Mouse (Mus musculus) left cerebral cortex, postnatal 14 days (tissue): Measurements from ENCODE around the gene Acot12. TPM values are rescaled to one million over a fixed set of nuclear protein-coding genes. Genes with fewer than 3 reads are reported as not detected.
"Not testable (repeated sequence)": the region's sequence is repeated elsewhere in the genome, so short reads cannot be mapped to it uniquely, and the experiment has no call there.

ENCODE experiments used
- DNase-seq, 2 experiments: peaks; one replicate each; pipeline ENCODE4 v3.0.0; 2021 to 2022; ENCODE audit warnings: low spot score in 2 of 2, mixed read lengths in 1 of 2
- intact Hi-C: fragments of 180-260 bp; cut with DNase I; formaldehyde crosslinking; loops from one replicate; pipeline ENCODE4 v1.15.1; 2025
- total RNA-seq, 2 experiments: library from RNA; stranded (reverse); gene quantifications; 2 replicates each; pipeline ENCODE4 v1.2.3; 2021

The Acot12 gene
- total RNA-seq, 2 experiments from 2014 or later = 0.15 to 0.27 TPM

GRCm38 (mm10) chr13:91756230-91756629, 14.9 kb downstream of the Acot12 start:
- DNase-seq = no peak
- intact Hi-C loops = no loop called here

GRCm38 (mm10) chr13:91758316-91759048, 17.2 kb downstream of the Acot12 start:
- intact Hi-C loops = no loop called here
- no peak for DNase-seq

- DNase-seq = no peak
- intact Hi-C loops = no loop called here
These were observed 18.5 kb downstream of the Acot12 start for GRCm38 (mm10) chr13:91759791-91760190.

- intact Hi-C loops = no loop called here
These were observed 19.2 kb downstream of the Acot12 start for GRCm38 (mm10) chr13:91760302-91761050.

GRCm38 (mm10) chr13:91761654-91762445, 20.5 kb downstream of the Acot12 start:
- intact Hi-C loops = no loop called here
- no peak for DNase-seq

More at GRCm38 (mm10) chr13:91760302-91761050, 19.2 kb downstream of the Acot12 start:
- no peak for DNase-seq

- DNase-seq, intact Hi-C loops: not testable (repeated sequence)
These were observed 22.3 kb downstream of the Acot12 start for GRCm38 (mm10) chr13:91763654-91764053.

GRCm38 (mm10) chr13:91765627-91766026, 24.3 kb downstream of the Acot12 start:
- intact Hi-C loops = no loop called here
- DNase-seq = no peak

- no peak for DNase-seq
- intact Hi-C loops = no loop called here
These were observed 27.7 kb downstream of the Acot12 start for GRCm38 (mm10) chr13:91768683-91769651.

- DNase-seq = no peak
- intact Hi-C loops = no loop called here
These were observed 36.8 kb downstream of the Acot12 start for GRCm38 (mm10) chr13:91778092-91778491.

GRCm38 (mm10) chr13:91779892-91780291, 38.6 kb downstream of the Acot12 start:
- intact Hi-C loops = no loop called here
- DNase-seq = peak in 1 of 2 experiments; percentile 19

GRCm38 (mm10) chr13:91792035-91792434, 50.7 kb downstream of the Acot12 start:
- intact Hi-C loops = no loop called here
- DNase-seq = no peak

- DNase-seq = no peak
- intact Hi-C loops = no loop called here
These were observed 53.7 kb downstream of the Acot12 start for GRCm38 (mm10) chr13:91794926-91795436.

- no peak for DNase-seq
- intact Hi-C loops = no loop called here
These were observed 54.3 kb downstream of the Acot12 start for GRCm38 (mm10) chr13:91795593-91795992.

- intact Hi-C loops = no loop called here
- no peak for DNase-seq
These were observed 54.7 kb downstream of the Acot12 start for GRCm38 (mm10) chr13:91796003-91796402.

- DNase-seq = no peak
- intact Hi-C loops = no loop called here
These were observed 55.6 kb downstream of the Acot12 start for GRCm38 (mm10) chr13:91796916-91797315.

GRCm38 (mm10) chr13:91797442-91797841, 56.1 kb downstream of the Acot12 start:
- intact Hi-C loops = no loop called here
- DNase-seq = no peak

GRCm38 (mm10) chr13:91801726-91802125, 60.4 kb downstream of the Acot12 start:
- no peak for DNase-seq
- intact Hi-C loops = loop anchor here (10.0 kb wide), 1 partner anchor 543 kb away; no protein-coding TSS in a partner anchor

- intact Hi-C loops = loop anchor here (5.0 to 10.0 kb wide), 2 partner anchors 65 to 538 kb away; no protein-coding TSS in a partner anchor
- DNase-seq = peak; percentile 91 to 92
These were observed 66.0 kb downstream of the Acot12 start, which contains the start of gene Zcchc9 for GRCm38 (mm10) chr13:91807155-91807839. Gene Zcchc9, minus strand, starts transcription at chr13:91807705.
